Mouse (Mus musculus): ENCODE data around the gene Kdm2a. TPM values are rescaled to one million over a fixed set of nuclear protein-coding genes. Genes with fewer than 3 reads are reported as not detected.

Kdm2a gene
- total RNA-seq, 2 experiments from 2014 or later: 35.3 to 44.0 TPM

DNA sequence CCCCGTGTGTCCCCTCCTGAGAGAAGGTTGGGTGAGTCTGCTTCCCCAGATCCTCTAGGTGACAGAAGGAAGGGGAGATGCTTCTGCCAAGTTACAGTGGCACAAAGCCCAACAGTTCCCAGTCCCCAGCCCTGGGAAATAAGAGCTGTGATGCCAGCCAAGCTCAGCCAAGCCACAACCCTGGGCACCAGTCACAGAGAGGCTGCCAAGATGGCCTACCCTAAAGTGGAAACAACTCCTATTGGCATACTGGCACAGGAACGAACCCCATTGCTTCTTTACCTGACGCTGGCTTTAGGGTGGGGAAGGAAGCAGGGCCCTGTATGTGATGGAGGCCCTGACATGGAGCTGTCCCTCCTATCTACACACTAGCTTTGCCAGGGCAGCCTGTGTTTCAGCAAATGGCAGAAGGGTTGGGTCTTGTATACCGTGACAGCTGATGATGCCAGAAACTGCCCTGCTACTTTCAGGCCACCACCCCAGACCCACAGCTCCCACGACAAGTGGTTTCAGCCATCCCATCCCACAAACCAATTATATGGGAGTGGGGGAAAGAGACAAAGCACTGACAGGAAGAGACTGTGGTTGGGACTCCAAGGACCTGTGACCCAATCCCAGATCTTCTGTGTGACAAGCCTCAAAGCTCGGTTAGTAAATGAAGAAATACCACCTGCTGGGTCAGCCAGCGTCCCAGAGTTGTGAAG is 95.0 kb downstream of the Kdm2a start:
- intact Hi-C loops (cut with DNase I): no loop called here
- no peak for DNase-seq (ENCODE audit: low spot score)

DNA sequence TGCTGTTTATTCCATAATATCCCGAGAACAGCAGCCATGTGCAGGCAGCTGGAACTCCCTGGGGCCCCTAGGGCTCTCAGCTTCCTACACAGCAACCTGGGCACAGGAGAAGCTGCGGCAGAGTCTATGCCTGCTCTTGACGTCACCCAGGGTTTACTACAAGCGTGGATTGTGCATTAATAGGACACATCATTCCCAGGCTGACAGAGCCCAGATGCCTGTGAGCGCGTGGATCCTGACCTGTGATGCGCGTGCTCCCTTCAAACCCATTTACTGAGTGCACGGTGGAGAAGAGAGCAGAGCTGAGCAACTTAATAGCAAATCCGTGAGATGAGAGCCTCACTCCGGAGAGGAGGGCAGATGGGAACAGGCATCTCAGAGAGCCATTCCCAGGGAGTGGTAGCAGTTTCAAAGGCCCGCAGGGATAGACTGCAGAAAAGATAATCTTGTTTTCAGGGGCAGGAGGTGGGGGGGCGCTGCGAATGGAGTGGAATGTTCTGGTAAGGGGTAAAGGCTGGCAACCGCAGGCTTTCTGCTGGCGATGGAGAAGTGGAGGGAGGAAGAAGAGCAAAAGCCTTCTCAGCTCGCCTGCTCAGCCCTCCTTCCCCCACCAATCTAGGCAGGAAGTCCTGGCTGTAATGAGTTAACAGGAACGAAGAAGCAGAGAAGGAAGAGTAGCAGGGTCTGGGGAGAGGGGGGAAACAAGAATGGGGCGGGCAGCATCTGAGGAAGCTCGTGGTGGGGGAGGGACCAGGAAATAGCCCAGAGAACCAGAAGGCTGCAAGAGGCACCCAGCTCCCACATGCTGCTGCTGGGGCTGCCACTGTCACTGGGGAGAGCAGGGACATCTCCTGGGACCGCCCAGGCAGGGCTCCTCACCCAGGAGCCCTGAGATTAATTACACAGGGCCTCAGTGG is 96.1 kb downstream of the Kdm2a start:
- intact Hi-C loops (cut with DNase I): no loop called here
- no peak for DNase-seq (ENCODE audit: low spot score)

DNA sequence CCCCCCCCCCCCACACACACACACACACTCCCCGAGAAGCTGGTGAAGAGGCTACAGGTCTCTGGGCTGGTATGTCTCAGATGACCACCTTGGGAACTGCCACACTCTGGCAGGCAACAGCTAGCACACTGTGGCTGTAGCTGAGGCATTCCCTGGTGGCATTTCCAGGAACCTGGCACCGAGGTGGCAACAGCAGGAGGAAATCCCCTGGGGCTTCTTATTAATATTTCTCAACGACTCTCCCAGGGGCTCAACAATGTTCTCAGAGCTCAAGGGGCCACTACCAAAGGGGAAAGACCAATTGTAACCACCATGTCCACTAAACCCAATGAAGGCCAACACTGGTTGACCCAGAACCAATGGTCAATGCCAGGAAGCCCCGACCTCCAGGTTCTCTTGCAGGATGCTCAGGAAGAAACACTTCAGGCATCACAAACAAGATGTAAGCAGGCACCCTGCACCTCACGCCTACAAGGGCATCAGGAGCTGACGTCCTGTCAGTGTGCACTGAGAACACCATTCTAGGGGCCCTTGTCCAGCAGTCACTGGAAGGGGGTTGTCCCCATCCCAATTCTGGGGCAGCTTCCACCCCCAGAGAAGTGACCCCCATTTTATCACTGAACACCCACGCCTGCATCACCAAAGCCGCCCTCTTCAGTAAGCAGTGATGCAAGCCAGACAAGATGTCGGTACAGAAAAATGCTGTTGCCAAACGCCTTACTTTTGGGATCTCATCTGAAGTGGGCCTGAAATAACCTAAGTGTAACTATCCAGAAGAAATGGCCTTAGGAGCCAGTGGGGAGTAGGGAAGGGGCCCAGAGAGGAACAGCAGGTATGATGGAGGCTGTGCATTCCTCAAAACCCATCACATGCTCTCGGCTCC is 97.0 kb downstream of the Kdm2a start:
- DNase-seq (ENCODE audit: low spot score): no peak
- intact Hi-C loops (cut with DNase I): no loop called here

DNA sequence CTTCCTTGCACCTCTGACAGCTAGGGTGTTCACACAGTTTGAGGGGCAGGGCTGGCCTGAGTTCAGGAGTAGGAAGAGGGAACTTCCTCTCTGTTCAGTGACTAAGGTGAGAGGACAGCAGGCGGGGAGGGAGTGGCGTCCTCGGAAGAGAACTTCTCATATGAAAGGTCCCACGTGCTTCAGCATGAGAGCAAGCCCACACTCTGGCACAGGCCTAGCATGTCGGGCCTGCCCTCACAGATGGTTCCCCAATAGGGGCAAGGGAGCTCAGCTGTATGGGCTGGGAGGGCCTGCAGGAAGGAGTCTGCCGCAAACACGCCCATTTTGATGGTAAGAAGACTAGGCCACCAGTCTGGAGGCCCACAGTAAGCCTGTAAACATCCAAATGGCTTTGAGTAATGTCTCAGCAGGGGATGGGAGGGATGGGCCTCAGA is 97.8 kb downstream of the Kdm2a start:
- DNase-seq (ENCODE audit: low spot score): no peak
- intact Hi-C loops (cut with DNase I): no loop called here

DNA sequence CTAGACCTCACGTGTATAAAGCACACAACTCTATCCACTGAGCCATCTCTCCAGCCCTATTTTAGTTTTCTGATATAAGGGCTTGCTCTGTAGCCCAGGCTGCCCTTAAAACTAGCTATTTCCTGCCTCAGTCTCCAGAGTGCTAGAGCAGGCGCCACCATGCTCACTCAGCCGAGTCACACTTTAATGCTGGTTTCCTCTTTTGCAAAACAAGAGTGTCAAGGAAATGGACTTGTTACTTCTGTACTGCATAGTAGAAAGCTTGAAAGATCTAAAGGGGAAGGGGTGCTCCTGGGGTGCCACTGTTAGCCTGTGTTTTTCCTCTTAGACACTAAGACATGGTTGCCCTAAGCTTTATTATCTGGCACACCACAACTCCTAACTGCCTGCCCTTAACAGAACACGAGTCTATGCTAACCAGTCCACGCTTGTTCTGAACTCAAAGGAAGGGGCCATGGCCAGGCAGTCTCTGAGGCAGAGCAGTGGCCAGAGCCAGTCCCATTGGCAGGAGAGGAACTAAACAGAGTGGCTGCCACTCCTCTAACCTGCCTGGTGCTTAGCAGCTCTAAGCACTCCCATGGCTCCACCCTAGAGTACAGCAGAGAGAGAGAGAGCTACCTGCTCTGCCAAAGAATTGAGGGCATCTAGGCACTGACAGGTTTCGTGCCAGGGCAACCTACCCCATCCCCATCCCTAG is 98.4 kb downstream of the Kdm2a start:
- intact Hi-C loops (cut with DNase I): no loop called here
- DNase-seq (ENCODE audit: low spot score): no peak

DNA sequence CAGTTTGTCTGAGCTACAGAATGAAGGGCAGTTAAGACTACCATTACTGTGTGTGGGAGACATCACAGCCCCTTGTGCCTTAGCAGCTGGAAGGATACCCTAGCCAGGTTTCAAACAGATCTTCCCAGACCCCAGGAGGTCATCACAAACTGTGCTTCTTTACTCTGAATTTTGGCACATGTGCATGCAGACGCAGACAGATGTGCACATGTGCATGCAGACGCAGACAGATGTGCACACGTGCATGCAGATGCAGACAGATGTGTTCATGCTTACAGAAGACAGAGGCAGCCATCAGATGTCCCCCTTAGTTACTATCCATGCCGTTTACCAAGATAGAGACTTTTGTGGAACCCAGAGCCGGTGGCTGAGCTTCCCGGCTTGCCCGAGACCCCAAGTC is 99.0 kb downstream of the Kdm2a start:
- intact Hi-C loops (cut with DNase I): no loop called here
- no peak for DNase-seq (ENCODE audit: low spot score)

DNA sequence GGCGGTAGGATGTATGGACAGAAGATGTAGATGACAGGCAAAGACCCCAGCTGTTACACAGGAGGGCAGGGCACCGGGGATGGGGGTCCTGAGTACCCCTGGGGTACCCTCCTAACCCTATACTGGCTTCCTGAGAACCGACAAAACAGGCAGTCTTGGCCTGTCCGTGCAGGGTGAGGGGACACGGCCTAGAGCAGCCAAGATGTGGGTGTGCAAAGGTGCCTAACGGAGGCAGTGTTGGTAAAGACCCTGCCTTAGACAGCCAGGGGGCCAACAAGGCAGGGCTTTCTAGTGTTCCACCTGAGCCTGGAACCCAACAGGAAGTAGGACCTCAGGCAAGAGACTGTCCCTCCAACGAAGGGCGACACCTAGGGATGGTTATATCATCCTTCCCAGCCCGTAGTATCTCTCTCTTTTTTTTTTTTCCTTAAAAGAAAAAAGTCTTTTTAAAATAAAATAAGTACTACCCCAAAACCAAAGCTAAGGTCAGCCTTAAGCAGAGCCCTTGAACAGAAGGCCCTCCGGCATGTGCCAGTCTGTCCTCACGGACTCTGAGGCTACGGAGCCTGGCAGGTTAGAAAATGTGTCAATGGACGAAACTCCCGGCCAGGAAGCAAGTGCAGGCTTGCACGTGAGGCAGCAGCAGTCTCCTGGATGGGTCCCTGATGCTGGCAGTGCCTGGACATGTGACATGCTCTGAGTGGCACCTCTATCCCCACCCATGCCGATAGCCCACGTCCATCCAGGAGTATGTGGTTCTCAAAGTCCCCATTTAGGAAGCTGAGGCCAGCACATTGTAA is 99.6 kb downstream of the Kdm2a start:
- intact Hi-C loops (cut with DNase I): no loop called here

DNA sequence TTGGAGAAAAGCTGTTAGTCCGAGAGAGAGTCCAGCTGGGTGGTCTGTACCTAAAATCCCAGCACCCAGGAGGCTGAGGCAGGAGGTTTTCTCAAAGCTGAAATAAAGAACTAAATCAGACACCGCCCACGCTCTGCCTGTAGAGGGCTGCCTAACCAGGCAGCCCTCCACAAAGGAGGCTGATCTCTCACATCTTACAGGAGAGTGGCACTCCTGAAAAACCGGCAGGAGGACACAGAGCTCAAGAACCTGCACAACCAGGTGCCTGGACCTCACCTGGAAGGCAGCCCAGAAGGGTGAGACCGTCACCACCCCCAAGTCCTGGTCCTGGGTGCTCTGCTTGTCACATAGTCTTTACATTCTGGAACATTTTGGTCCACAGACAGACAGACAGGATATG is 100.2 kb downstream of the Kdm2a start:
- intact Hi-C loops (cut with DNase I): no loop called here

More for the DNA sequence above, 99.6 kb downstream of the Kdm2a start:
- no peak for DNase-seq (ENCODE audit: low spot score)

DNA sequence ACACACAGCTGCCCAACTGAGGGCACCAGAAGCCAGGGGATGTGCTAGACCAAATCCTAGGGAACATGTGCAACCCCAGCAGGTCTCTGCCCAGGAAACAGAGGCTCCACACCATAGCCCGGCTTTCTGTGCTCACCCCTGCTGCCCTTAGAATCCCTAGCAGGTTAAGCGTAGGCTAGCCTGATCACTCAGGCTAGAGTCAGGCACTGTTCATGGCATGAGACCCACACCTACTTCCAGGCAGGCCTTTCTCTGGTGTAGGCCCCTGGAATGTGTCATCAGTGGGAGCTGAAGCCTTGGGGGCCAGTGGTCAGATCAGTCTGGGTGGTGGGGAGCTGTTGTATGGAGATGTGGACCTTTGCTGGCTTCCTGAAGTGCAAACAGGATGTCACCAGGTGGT is 101.5 kb downstream of the Kdm2a start:
- intact Hi-C loops (cut with DNase I): no loop called here
- no peak for DNase-seq (ENCODE audit: low spot score)

More for the DNA sequence above, 100.2 kb downstream of the Kdm2a start:
- DNase-seq (ENCODE audit: low spot score): no peak

DNA sequence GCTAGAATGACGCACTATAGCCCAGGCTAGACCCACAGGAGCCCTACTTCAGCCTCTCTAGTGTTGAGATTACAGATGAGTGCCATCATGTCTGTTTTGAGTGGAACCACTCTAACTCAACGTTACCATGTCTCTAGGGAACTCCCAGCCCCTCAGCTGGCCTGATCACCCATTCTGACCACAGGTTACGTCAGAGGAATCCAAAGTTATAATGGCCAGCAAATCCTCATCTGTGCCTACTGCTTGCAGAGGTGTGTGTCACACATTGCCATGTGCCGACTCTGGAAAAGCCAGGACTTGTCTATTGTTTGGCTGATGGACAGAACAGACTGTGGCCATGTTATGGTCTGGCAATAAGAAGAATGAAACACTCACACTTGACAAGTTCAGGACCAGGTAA is 102.7 kb downstream of the Kdm2a start:
- intact Hi-C loops (cut with DNase I): no loop called here
- no peak for DNase-seq (ENCODE audit: low spot score)

DNA sequence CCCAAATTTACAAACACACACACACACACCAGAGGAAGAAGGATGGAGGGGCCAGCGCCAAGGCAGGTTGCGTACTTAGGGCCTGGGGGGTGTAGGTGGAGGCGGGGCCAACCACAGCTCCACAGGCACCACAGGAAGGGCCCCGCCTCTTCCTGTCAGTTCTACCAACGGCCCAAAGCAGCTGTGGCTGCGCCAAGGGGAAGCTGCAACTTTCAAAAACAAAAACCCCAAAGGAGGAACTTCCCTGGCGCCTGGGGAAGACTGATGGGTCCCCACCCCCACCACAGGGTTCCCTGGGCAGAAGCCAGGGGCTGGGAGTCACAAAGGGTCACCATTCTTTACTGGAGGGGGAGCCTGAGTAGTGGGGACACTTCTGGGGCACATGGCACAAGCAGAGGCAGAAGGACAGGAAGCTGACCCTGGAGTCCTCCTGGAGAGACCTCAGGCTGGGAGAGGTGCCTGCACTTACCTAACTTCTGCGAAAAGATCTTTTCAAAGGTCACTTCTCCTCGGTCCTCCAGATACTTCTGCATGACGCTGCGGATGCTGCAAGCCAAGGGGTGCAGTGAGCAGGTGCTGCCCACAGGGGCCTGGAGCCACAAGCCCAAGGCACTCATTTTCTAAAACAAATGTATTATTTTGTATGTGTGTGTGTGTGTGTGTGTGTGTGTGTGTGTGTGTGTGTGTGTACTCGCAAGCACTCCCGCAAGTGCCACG is 103.5 kb downstream of the Kdm2a start:
- intact Hi-C loops (cut with DNase I): no loop called here
- peak; percentile 71 for DNase-seq (ENCODE audit: low spot score)

DNA sequence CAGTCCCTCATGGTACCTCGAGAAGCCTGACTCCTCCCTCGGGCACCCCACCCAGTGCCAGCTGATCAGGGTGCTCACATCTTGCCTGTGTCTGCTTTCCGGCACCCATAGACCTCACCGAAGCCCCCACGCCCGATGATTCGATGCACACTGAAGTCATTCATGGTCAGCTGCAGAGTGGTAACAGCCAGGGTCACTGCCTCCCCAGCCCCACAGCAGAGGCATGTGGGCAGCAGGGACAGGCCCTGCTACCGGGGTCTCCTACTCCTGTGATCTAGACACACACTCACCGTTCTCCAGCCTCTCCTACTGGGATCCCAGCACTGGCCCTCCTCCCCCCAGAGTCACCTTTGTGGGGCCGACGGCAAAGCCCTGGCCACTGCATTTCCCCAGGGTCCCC is 106.9 kb downstream of the Kdm2a start:
- intact Hi-C loops (cut with DNase I): no loop called here
- no peak for DNase-seq (ENCODE audit: low spot score)

DNA sequence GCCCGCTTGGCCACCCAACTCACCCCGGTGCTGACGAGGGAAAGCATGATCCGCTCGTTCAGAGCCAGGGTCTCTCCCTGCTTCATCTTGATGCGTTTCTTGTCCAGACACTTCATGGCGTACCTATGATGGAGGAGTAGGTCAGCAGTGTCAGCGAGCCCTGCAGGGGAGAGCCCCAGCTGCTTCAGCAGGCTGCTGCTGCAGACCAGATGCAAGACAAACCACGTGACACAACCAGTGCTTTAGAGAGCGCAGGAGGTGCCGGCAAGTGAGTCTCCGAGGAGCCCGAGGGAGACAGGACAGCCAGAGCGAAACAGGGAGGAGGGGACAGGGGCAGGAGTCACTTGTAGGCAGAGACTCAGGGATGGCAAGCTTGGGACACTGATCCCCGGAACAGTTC is 107.3 kb downstream of the Kdm2a start:
- no peak for DNase-seq (ENCODE audit: low spot score)
- intact Hi-C loops (cut with DNase I): no loop called here

DNA sequence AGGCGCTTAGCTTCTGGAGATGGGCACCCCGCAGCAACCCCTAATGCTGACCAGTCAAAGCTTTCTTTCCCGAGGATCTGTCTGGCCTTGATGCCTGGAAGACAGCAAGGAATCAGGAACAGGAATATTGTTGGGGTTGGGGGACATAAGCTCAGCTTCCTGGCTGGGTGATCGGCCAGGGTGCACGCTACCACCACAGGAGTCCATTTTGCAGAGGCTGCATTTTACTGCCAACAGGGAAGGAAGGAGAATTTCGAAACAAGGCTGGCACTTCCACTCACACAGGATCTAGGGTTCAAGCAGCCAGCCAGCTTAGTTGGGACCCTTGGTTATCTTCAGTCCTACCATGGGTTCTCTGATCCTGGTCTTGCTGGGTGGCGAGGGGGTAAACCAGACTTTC is 114.4 kb downstream of the Kdm2a start:
- intact Hi-C loops (cut with DNase I): loop anchor here (2.0 kb wide), 1 partner anchor 21 kb away; no protein-coding TSS in a partner anchor

DNA sequence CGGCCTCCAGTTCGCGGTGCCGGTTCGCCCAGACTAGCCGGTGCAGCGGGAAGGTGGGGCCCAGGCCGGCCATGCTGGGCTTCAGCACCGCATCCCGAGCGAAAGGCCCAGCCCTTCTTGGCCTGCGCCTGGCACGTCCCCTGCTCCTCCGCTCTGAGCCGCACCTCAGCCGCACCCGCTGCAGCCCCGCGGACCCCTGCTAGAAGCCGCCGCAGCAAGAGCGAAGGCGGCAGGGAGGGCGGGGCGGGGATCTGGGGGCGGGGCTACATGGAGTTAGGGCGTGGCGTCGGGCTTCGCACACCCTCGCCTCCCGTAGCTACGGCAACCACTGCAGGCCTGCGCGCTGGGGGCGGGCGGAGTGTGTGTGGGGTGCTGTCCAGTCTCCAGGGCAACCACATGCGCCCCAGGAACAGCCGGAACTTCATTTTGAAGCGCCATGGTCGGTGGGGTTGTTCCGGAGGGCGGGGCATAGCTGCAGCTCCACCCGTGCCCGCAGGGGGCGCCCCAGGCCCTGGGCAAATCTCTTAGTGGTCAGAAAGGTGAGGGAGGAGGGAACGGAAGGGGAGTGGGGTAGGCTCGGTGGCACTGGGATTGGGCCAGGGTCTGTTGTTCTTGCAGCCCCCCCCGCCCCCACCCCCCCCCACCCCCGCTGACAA is 115.1 kb downstream of the Kdm2a start, which contains the start of gene Ankrd13d:
Ankrd13d (minus strand) TSS at position 240 of the 656 bp plus-strand sequence.
- peak; percentile 78 for DNase-seq (ENCODE audit: low spot score)
- intact Hi-C loops (cut with DNase I): no loop called here

More for the DNA sequence above, 114.4 kb downstream of the Kdm2a start:
- no peak for DNase-seq (ENCODE audit: low spot score)

DNA sequence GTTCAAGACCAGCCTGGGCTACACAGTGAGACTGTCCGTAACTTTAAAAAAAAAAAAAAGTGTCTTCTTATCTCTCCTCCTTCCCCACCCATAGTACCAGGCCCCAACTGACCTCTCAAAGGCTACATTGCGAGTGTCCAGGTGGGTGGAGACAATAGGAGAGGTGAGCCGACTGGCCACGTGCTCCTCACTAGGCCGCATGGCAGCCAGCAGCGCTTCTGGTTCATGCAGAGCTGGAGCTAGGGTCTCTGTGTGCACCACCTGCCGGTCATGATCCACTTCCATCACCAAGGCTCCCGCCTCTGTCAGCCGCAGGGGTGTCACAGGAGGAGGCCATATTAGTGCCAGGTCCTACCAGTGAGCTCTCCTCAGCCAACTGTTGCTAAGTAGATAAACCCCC is 117.7 kb downstream of the Kdm2a start:
- no peak for DNase-seq (ENCODE audit: low spot score)
- intact Hi-C loops (cut with DNase I): no loop called here

DNA sequence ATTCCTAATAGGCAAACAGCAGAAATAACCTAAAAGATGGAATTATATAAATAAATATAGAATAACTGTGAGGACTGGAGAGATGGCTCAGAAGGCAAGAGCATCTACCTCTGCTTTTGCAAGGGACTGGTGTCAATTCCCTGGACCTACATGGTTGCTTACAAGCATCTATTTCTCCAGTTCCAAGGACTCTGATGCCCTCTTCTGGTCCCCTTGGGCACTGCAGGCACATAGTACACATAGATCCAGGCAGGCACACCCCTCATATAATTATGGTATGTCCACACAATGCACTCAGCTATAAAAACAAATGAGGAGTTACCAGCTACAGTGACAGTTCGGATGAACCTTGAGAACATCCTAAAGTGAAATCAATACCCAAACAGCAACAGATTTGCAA is 118.6 kb downstream of the Kdm2a start:
- intact Hi-C loops (cut with DNase I): no loop called here
- no peak for DNase-seq (ENCODE audit: low spot score)

DNA sequence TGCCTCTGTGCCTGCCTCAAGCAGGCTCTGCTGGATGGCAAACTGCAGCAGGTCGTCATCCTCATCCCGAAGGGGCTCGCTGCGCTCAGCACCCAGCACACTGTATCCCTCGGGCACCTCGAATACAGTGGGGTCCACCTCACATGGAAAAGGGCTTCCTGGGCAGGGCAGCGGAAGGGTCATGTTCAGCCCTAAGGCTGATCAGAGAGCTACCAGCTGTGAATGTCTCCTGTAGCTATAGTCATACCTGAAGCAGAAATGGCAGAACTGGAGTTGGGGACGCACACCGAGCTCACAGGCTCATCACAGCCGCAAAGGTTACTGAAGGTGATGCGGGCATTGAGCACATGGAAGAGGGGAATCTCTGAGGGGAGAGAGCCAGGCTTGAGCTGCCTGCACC is 127.1 kb downstream of the Kdm2a start:
- no peak for DNase-seq (ENCODE audit: low spot score)
- intact Hi-C loops (cut with DNase I): no loop called here
